Mouse (Mus musculus) ES-E14 (cell line): ENCODE data around the gene Ppm1l.

Experiments
- CHD2 ChIP-seq: IDR thresholded peaks from 2 replicates; pipeline ENCODE4 v1.6.1; 2014; ENCODE audit warnings: mild to moderate bottlenecking, low read depth, low read length, inconsistent platforms
- HCFC1 ChIP-seq: IDR thresholded peaks from 2 replicates; pipeline ENCODE4 v1.6.1; 2012; ENCODE audit warnings: low read length, inconsistent platforms, borderline replicate concordance; ENCODE audit not compliant: insufficient read depth
- ZC3H11A ChIP-seq: IDR thresholded peaks from 2 replicates; pipeline ENCODE4 v1.6.1; 2012; ENCODE audit warnings: low read depth, mild to moderate bottlenecking, inconsistent platforms, low read length, borderline replicate concordance
- ZNF384 ChIP-seq: IDR thresholded peaks from 2 replicates; pipeline ENCODE4 v1.6.1; 2012; ENCODE audit warnings: low read depth, low read length, inconsistent platforms

- no peak for TF ChIP-seq ZNF384
- TF ChIP-seq CHD2, result no peak
- TF ChIP-seq ZC3H11A, result no peak
- no peak for TF ChIP-seq HCFC1
Observed at GRCm38 (mm10) chr3:69525072-69525529, 208.4 kb downstream of the Ppm1l start.
